Mouse (Mus musculus) midbrain, embryonic 14.5 days (tissue): ENCODE data around the gene F2r. TPM values are rescaled to one million over a fixed set of nuclear protein-coding genes. Genes with fewer than 3 reads are reported as not detected.

Experiments used
- ATAC-seq: fragments of 200-750 bp; cut with Nextera tagmentation; 2 replicates; pipeline ENCODE4 v1.8.0; 2017; ENCODE audit warnings: moderate number of reproducible peaks, moderate library complexity; ENCODE audit not compliant: low FRiP score, low TSS enrichment
- DNase-seq: peaks from one replicate; pipeline ENCODE4 v3.0.0-alpha.2; 2015
- H3K27ac ChIP-seq: fragments of 300-500 bp; sonication (generic); replicated peaks from 2 replicates; pipeline ENCODE4 v1.5.1; 2014; ENCODE audit warnings: mild to moderate bottlenecking, low read depth, low read length, moderate library complexity
- H3K27me3 ChIP-seq: fragments of 300-500 bp; sonication (generic); 2 replicates; pipeline ENCODE4 v1.6.1; 2014; ENCODE audit warnings: low read length, control low read depth, mixed read lengths; ENCODE audit not compliant: control insufficient read depth, insufficient read depth
- H3K36me3 ChIP-seq: fragments of 300-500 bp; sonication (generic); 2 replicates; pipeline ENCODE4 v1.6.1; 2014; ENCODE audit warnings: low read length, control low read depth; ENCODE audit not compliant: control insufficient read depth, insufficient read depth
- H3K4me1 ChIP-seq: fragments of 300-500 bp; sonication (generic); 2 replicates; pipeline ENCODE4 v1.6.1; 2014; ENCODE audit warnings: mild to moderate bottlenecking, antibody characterized with exemption, low read length, control low read depth; ENCODE audit not compliant: control insufficient read depth, insufficient read depth
- H3K4me2 ChIP-seq: fragments of 300-500 bp; sonication (generic); 2 replicates; pipeline ENCODE4 v1.6.1; 2014; ENCODE audit warnings: mild to moderate bottlenecking, low read length, moderate library complexity
- H3K4me3 ChIP-seq: fragments of 300-500 bp; sonication (generic); replicated peaks from 2 replicates; pipeline ENCODE4 v1.5.1; 2014; ENCODE audit warnings: low read depth, low read length
- H3K9ac ChIP-seq: fragments of 300-500 bp; sonication (generic); replicated peaks from 2 replicates; pipeline ENCODE4 v1.6.1; 2014; ENCODE audit warnings: mild to moderate bottlenecking, low read length, moderate library complexity
- H3K9me3 ChIP-seq: fragments of 300-500 bp; sonication (generic); 2 replicates; pipeline ENCODE4 v1.6.1; 2016; ENCODE audit warnings: low read length, control low read depth, mixed read lengths; ENCODE audit not compliant: control insufficient read depth
- WGBS: fragments of 180-500 bp; shearing (Covaris S2); extraction: QIAGEN DNeasy Blood & Tissue Kit; methylation state at CpG from one replicate; pipeline ENCODE4 v1.1.7; 2014; 5-methylcytosine and 5-hydroxymethylcytosine counted together
- polyA plus RNA-seq: library from polyadenylated mRNA; unstranded; fragments of >200 nt; fragmentation: Nextera tagmentation; extraction: Ambion mirVana; gene quantifications from 2 replicates; pipeline ENCODE4 v1.2.1, GENCODE M21; 2014

Gene F2r
- polyA plus RNA-seq, 1 experiment from 2014 or later = 78.8 TPM

DNA sequence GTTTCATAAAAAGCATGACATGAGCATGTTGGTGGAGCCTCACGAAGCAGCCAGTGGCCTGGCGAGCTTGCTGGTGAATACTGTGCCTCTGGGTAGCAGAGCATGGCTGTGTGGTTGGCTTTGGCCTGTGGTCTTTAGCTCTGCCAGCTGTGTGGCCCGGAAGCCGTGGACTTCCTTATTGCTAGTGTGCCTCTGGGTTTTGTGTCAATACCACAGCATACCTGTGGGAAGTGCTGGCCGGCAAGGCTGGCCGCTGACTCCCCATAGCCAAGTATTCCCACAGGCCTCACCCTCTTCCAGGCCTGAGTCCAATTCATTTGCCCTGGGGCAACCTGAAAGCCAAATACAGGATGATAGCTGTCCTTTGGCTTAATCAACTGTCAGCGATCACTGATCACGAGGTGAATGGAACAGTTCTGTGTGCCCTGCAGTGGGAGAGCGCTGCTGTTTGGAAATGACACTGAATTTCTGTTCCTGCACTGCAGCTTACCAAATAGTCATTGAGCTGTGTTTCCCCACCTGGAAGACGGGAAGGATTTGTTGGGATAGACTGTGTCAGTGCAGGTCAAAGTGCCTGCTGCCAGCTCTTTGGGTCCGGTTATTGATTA is 64.3 kb downstream of the F2r start:
- Histone ChIP-seq H3K4me2 (no peak overlapping the region), H3K9ac (no peak overlapping the region), H3K27ac (no peak overlapping the region), H3K9me3 (no peaks in the 10 kb centered on the region), H3K4me1 (no peaks in the 10 kb centered on the region), H3K27me3 (no peaks in the 10 kb centered on the region), H3K36me3 (no peaks in the 10 kb centered on the region), H3K4me3 (no peak overlapping the region)
- no peak for ATAC-seq
- 77% methylated on average over 11 of the region's 11 CpGs for WGBS
- no peak for DNase-seq

Other genes starting within 250 kb of the F2r start
- 35.7 and 46.4 TPM in 2 replicates for gene Aggf1, start 243.1 kb downstream of the F2r start, polyA plus RNA-seq
- 3.2 and 3.3 TPM in 2 replicates for gene Crhbp, start 173.6 kb downstream of the F2r start, polyA plus RNA-seq
- not detected in 2 replicates for gene S100z, start 139.8 kb downstream of the F2r start, polyA plus RNA-seq
- gene F2rl1, start 93.3 kb downstream of the F2r start, polyA plus RNA-seq = 0.08 and 0.12 TPM in 2 replicates
- 0.58 and 0.84 TPM in 2 replicates for gene F2rl2, start 78.4 kb upstream of the F2r start, polyA plus RNA-seq